Mouse (Mus musculus): ENCODE measurements at regions not wholly inside any gene's neighbourhood (a gene's known extent, or its start where the extent isn't known, plus 50 kb on each side); places are given as distances from the start of the nearest gene placed in this dataset.

DNA sequence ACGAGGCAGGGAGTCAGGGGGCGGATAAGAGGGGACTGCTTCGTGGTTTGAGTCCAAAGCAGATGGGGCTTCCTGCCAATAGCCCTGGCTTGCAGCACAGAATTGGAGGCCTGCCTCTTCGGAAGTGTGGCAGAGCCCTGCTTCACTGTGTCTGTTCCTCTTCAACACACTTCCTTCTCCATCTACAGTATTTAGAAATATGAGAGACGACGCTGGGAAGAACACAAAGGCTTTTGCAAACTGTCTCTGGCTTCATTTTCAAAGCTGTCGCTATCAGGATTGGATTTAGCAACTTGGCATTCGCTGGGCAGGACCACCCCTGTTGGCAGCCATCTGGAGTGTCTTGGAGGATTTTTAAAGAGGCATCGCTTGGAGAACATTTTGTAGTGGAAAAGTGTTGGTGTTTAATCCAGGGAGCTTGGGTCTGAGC lies 95.3 kb upstream of the Gm6657 start:
- Histone ChIP-seq H3K4me2 (ENCODE audit: low read length) (no peak overlapping the region), H3K4me3 (ENCODE audit: control insufficient read depth in 1 of 2, insufficient read depth in 1 of 2, low read depth in 1 of 2, low read length in 2 of 2) (no peak overlapping the region), H3K27me3 (ENCODE audit: control insufficient read depth, insufficient read depth, low read length) (no peaks in the 10 kb centered on the region), H3K36me3 (ENCODE audit: control insufficient read depth, insufficient read depth, low read length) (no peaks in the 10 kb centered on the region), H3K4me1 (ENCODE audit: control insufficient read depth in 2 of 2, insufficient read depth in 2 of 2, low read length in 2 of 2) (peaks cover 2 to 11% of the 10 kb centered on the region in 2 experiments; a peak in 2 of 4 replicates), H3K9ac (ENCODE audit: low read length) (no peak overlapping the region), H3K9me3 (ENCODE audit: control insufficient read depth, low read length) (no peaks in the 10 kb centered on the region), H3K27ac (replicated peaks in 1 of 2; ENCODE audit: control insufficient read depth in 1 of 2, insufficient read depth in 1 of 2, low read depth in 2 of 2, low read length in 2 of 2) (0 out of 4 replicates have a peak overlapping the region, but pooled peaks of 1 of the 2 experiments have one; percentile 14)
- WGBS = 41% methylated on average over 9 of the region's 9 CpGs
- no peak for ATAC-seq (ENCODE audit: insufficient number of reproducible peaks, insufficient read depth, low FRiP score, low read depth)

DNA sequence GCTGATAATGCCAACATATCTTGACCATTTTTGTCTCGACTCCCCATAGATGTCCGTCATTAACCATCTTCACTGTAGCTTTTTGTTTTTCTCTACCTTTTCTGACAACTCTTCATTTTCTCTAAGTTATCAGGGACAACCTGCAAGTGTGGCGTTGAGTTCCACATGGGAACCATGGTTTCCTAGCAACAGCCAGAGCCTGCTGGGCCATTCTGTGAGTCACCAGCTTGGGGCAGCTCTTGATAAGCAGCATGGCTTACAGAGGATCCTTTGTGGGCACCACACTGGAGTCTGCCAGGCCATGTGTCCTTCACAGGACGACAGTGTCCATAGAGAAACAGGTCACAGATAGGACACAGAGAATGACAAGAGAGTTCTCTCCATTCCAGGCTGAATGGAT lies 94.3 kb upstream of the Gm6657 start:
- 0 out of 4 replicates have a peak overlapping the region, but pooled peaks of 1 of the 2 experiments have one; percentile 6 for H3K27ac ChIP-seq (replicated peaks in 1 of 2; ENCODE audit: control insufficient read depth in 1 of 2, insufficient read depth in 1 of 2, low read depth in 2 of 2, low read length in 2 of 2)
- H3K27me3 ChIP-seq (ENCODE audit: control insufficient read depth, insufficient read depth, low read length) = no peaks in the 10 kb centered on the region
- H3K4me1 ChIP-seq (ENCODE audit: control insufficient read depth in 2 of 2, insufficient read depth in 2 of 2, low read length in 2 of 2) = peaks cover 2 to 15% of the 10 kb centered on the region in 2 experiments; a peak in 2 of 4 replicates
- no peaks in the 10 kb centered on the region for H3K9me3 ChIP-seq (ENCODE audit: control insufficient read depth, low read length)
- H3K4me3 ChIP-seq (ENCODE audit: control insufficient read depth in 1 of 2, insufficient read depth in 1 of 2, low read depth in 1 of 2, low read length in 2 of 2) = no peak overlapping the region
- H3K9ac ChIP-seq (ENCODE audit: low read length) = no peak overlapping the region
- H3K36me3 ChIP-seq (ENCODE audit: control insufficient read depth, insufficient read depth, low read length) = no peaks in the 10 kb centered on the region
- H3K4me2 ChIP-seq (ENCODE audit: low read length) = no peak overlapping the region
- WGBS = 48% methylated on average over 4 of the region's 4 CpGs
- ATAC-seq (ENCODE audit: insufficient number of reproducible peaks, insufficient read depth, low FRiP score, low read depth) = no peak

DNA sequence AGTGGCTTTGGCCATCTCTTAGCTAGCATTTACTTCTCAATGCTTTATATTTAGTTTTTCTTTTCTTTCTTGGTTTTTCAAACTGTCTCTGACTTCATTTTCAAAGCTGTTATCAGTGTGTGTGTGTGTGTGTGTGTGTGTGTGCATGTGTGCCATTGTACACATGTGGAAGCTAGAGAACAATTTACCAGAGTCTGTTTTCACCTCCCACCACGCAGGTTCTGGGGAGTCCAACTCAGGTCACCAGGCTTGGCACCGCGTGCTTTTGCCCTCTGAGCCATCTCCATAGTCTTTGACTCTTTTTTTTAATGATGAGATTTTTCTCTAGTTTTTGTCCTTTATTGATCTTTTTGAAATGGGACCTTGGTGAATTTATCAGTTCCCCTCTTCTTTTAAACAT lies 93.3 kb upstream of the Gm6657 start:
- Histone ChIP-seq H3K27ac (replicated peaks in 1 of 2; ENCODE audit: control insufficient read depth in 1 of 2, insufficient read depth in 1 of 2, low read depth in 2 of 2, low read length in 2 of 2) (no peak overlapping the region), H3K4me1 (ENCODE audit: control insufficient read depth in 2 of 2, insufficient read depth in 2 of 2, low read length in 2 of 2) (peaks cover 2 to 15% of the 10 kb centered on the region in 2 experiments; a peak in 2 of 4 replicates), H3K9me3 (ENCODE audit: control insufficient read depth, low read length) (no peaks in the 10 kb centered on the region), H3K27me3 (ENCODE audit: control insufficient read depth, insufficient read depth, low read length) (no peaks in the 10 kb centered on the region), H3K9ac (ENCODE audit: low read length) (no peak overlapping the region), H3K4me2 (ENCODE audit: low read length) (no peak overlapping the region), H3K4me3 (ENCODE audit: control insufficient read depth in 1 of 2, insufficient read depth in 1 of 2, low read depth in 1 of 2, low read length in 2 of 2) (no peak overlapping the region), H3K36me3 (ENCODE audit: control insufficient read depth, insufficient read depth, low read length) (no peaks in the 10 kb centered on the region)
- WGBS = 90% methylated on average over 3 of the region's 3 CpGs
- no peak for ATAC-seq (ENCODE audit: insufficient number of reproducible peaks, insufficient read depth, low FRiP score, low read depth)

DNA sequence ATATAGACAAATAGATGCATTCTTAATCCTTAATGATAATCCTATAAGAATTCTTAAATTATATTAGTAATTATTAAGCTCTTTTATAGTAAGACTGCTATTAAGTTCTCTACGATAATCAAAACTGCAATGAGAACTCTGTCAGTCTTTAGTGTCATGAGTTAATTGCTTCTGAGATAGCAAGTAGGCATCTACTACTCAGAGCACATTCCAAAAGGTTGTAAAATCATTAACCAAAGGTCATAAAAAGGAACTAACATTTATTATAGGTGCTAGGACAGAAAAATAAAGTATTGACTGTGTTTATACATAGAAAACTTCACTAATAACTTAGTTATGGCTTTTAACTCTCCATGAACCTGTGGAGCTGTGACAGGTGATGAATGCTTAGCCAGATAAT lies 84.1 kb upstream of the Gm6657 start:
- WGBS = 76% methylated on average over 1 of the region's 1 CpGs
- Histone ChIP-seq H3K27me3 (ENCODE audit: control insufficient read depth, insufficient read depth, low read length) (no peaks in the 10 kb centered on the region), H3K9me3 (ENCODE audit: control insufficient read depth, low read length) (no peaks in the 10 kb centered on the region), H3K4me1 (ENCODE audit: control insufficient read depth in 2 of 2, insufficient read depth in 2 of 2, low read length in 2 of 2) (no peaks in the 10 kb centered on the region), H3K4me3 (ENCODE audit: control insufficient read depth in 1 of 2, insufficient read depth in 1 of 2, low read depth in 1 of 2, low read length in 2 of 2) (no peak overlapping the region), H3K4me2 (ENCODE audit: low read length) (no peak overlapping the region), H3K36me3 (ENCODE audit: control insufficient read depth, insufficient read depth, low read length) (no peaks in the 10 kb centered on the region), H3K27ac (replicated peaks in 1 of 2; ENCODE audit: control insufficient read depth in 1 of 2, insufficient read depth in 1 of 2, low read depth in 2 of 2, low read length in 2 of 2) (no peak overlapping the region), H3K9ac (ENCODE audit: low read length) (no peak overlapping the region)
- ATAC-seq (ENCODE audit: insufficient number of reproducible peaks, insufficient read depth, low FRiP score, low read depth) = no peak

DNA sequence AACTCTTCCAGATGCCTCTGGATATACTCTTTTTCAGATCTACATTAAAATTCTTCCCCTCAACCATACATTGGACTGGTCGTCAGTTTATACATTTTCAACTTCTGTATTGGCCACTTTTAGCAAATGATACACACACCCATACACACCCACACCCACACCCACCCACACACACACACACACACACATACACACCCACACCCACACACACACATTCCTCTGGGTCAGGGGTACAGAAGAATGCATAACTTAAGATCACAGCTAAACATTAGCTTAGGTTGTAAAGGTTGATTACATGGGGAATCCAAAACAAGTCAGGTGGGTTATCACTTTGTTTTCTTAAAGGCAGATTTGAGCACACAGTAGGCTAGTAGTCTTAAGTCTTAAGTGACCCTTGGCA lies 75.9 kb upstream of the Gm6657 start:
- WGBS = 71% methylated on average over 1 of the region's 1 CpGs
- H3K4me3 ChIP-seq (ENCODE audit: control insufficient read depth in 1 of 2, insufficient read depth in 1 of 2, low read depth in 1 of 2, low read length in 2 of 2) = no peak overlapping the region
- H3K4me1 ChIP-seq (ENCODE audit: control insufficient read depth in 2 of 2, insufficient read depth in 2 of 2, low read length in 2 of 2) = peaks cover 0 to 10% of the 10 kb centered on the region in 2 experiments; a peak in 1 of 4 replicates
- no peak overlapping the region for H3K9ac ChIP-seq (ENCODE audit: low read length)
- no peaks in the 10 kb centered on the region for H3K36me3 ChIP-seq (ENCODE audit: control insufficient read depth, insufficient read depth, low read length)
- no peak overlapping the region for H3K4me2 ChIP-seq (ENCODE audit: low read length)
- H3K27me3 ChIP-seq (ENCODE audit: control insufficient read depth, insufficient read depth, low read length) = no peaks in the 10 kb centered on the region
- no peaks in the 10 kb centered on the region for H3K9me3 ChIP-seq (ENCODE audit: control insufficient read depth, low read length)
- no peak for ATAC-seq (ENCODE audit: insufficient number of reproducible peaks, insufficient read depth, low FRiP score, low read depth)
- no peak overlapping the region for H3K27ac ChIP-seq (replicated peaks in 1 of 2; ENCODE audit: control insufficient read depth in 1 of 2, insufficient read depth in 1 of 2, low read depth in 2 of 2, low read length in 2 of 2)

DNA sequence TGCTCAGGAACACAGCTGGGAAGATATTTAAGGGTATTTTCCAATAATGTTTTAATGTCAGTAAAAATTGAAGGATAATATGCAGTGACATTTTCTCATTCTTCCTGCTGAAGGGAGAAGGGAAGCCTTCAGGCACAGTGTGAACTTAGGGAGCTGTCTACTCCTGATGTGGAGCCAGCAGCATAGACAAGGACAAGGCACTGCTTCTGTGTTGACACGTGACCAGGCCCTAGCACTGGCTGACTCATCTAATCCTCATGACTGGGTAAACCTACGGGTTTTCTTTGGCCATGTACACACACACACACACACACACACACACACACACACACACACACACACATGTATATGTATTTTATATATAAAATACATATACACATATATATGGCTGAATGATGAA lies 74.8 kb upstream of the Gm6657 start:
- Histone ChIP-seq H3K27ac (replicated peaks in 1 of 2; ENCODE audit: control insufficient read depth in 1 of 2, insufficient read depth in 1 of 2, low read depth in 2 of 2, low read length in 2 of 2) (no peak overlapping the region), H3K4me2 (ENCODE audit: low read length) (no peak overlapping the region), H3K9me3 (ENCODE audit: control insufficient read depth, low read length) (no peaks in the 10 kb centered on the region), H3K4me1 (ENCODE audit: control insufficient read depth in 2 of 2, insufficient read depth in 2 of 2, low read length in 2 of 2) (peaks cover 0 to 10% of the 10 kb centered on the region in 2 experiments; a peak in 1 of 4 replicates), H3K9ac (ENCODE audit: low read length) (no peak overlapping the region), H3K4me3 (ENCODE audit: control insufficient read depth in 1 of 2, insufficient read depth in 1 of 2, low read depth in 1 of 2, low read length in 2 of 2) (no peak overlapping the region), H3K36me3 (ENCODE audit: control insufficient read depth, insufficient read depth, low read length) (no peaks in the 10 kb centered on the region), H3K27me3 (ENCODE audit: control insufficient read depth, insufficient read depth, low read length) (no peaks in the 10 kb centered on the region)
- 39% methylated on average over 2 of the region's 2 CpGs for WGBS
- ATAC-seq (ENCODE audit: insufficient number of reproducible peaks, insufficient read depth, low FRiP score, low read depth) = no peak

DNA sequence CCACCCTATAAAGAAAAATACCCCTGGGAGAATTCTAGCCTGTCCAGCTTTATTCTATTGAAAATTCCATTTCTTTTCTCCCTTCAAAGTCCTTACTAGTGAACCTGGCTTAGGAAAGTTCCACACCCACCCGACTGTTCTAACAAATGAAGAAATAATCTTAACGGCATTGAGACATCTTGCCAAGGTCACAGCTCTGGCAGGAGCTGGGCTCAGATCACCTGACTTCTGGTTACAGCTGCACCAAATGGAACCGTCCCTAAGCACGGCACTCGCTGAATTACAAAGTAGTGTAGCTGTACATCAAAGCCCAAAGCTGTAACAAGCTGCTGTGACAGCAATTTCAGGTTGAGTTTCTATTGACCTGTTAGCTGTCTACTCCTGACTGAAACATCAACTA lies 74.2 kb upstream of the Gm6657 start:
- Histone ChIP-seq H3K27me3 (ENCODE audit: control insufficient read depth, insufficient read depth, low read length) (no peaks in the 10 kb centered on the region), H3K9ac (ENCODE audit: low read length) (no peak overlapping the region), H3K4me2 (ENCODE audit: low read length) (no peak overlapping the region), H3K36me3 (ENCODE audit: control insufficient read depth, insufficient read depth, low read length) (no peaks in the 10 kb centered on the region), H3K4me1 (ENCODE audit: control insufficient read depth in 2 of 2, insufficient read depth in 2 of 2, low read length in 2 of 2) (peaks cover 0 to 10% of the 10 kb centered on the region in 2 experiments; a peak in 1 of 4 replicates), H3K27ac (replicated peaks in 1 of 2; ENCODE audit: control insufficient read depth in 1 of 2, insufficient read depth in 1 of 2, low read depth in 2 of 2, low read length in 2 of 2) (peak overlapping the region in 1 of 2 experiments; percentile 2; a peak in 1 of 4 replicates), H3K4me3 (ENCODE audit: control insufficient read depth in 1 of 2, insufficient read depth in 1 of 2, low read depth in 1 of 2, low read length in 2 of 2) (no peak overlapping the region), H3K9me3 (ENCODE audit: control insufficient read depth, low read length) (no peaks in the 10 kb centered on the region)
- 30% methylated on average over 5 of the region's 5 CpGs for WGBS
- no peak for ATAC-seq (ENCODE audit: insufficient number of reproducible peaks, insufficient read depth, low FRiP score, low read depth)
